Mouse (Mus musculus): ENCODE results near the gene Zfp541. TPM values are rescaled to one million over a fixed set of nuclear protein-coding genes. Genes with fewer than 3 reads are reported as not detected.

Gene Zfp541
- total RNA-seq, 2 experiments from 2014 or later, result not detected

DNA sequence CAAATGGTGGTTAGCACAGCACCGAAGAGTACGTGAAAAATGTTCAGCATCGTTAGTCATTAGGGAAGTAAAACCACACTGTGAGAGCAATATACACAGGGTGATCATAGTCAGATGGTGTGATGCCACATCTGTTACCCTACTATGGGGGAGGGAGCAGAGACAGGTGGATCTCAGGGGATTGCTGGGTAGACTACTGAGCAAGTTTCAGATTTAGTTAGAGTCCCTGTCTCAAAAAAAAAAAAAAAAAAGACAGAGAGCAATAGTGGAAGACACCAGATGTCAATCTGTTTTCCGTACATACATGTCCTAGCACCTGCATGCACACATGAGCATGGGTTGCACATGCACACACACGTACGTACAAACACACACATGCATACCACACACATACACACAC is 5.9 kb upstream of the Zfp541 start:
- no peak for TF ChIP-seq CTCF (IDR thresholded peaks at IDR 0.05)
- no peak overlapping the region for H3K4me3 ChIP-seq
- H3K27ac ChIP-seq, result no peak overlapping the region
- DNase-seq, result no peak
- intact Hi-C loops (cut with DNase I), result loop anchor here (1.0 kb wide), 1 partner anchor 98 kb away; no protein-coding TSS in a partner anchor

DNA sequence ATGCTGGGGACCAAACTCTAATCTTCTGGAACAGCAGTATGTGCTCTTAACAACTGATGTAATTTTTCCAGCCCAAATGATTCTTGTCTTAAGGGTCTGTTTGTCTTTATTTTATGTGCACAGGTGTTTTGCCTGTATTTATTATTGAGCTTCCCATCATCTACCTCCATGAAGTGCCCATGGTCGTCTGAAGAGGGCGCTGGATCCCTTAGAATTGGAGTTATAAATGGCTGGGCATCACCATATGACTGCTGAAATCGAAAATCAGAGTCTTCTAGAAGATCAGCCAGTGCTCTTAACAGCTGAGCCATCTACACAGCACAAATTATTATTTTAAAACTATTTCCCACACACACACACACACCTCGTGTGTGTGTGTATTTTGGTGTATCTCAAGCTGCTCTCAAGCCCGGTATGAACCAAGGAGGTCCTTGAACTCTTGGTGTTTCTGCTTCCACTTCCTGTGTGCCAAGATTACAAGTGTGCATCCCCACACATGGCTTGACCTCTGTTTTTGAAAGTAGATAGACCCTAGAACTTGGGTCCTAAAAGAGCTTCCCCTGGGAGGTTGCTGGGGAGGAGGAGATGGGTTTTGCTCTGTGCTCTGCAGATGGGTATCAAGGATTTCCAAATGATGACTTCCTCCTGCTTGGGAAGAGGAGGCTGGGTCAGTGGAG is 5.0 kb upstream of the Zfp541 start:
- DNase-seq, result no peak
- peak; percentile 62 for TF ChIP-seq CTCF (IDR thresholded peaks at IDR 0.05)
- Histone ChIP-seq H3K27ac (no peak overlapping the region), H3K4me3 (no peak overlapping the region)
- intact Hi-C loops (cut with DNase I), result no loop called here

DNA sequence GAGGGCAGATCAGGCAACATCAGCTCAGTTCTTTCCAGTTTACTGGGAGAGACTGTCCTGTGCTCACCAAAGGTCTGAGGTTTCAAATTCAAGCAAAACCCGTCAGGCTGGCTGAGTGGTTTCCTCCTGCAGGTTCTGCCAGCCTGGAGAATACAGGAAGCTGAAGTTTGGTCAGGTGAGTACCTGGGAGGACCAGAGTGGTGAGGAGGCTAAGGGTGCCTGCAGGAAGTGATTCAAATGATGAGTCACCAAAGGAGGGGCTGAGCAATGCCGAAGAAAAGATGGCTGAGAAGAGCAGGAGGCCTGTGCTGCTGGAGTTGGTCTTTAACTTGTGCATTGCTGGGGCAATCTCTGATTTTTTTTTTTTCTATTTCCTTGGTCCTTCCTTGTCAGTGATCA is 4.5 kb upstream of the Zfp541 start:
- no peak overlapping the region for H3K27ac ChIP-seq
- DNase-seq, result no peak
- no peak overlapping the region for H3K4me3 ChIP-seq
- no peak for TF ChIP-seq CTCF (IDR thresholded peaks at IDR 0.05)
- intact Hi-C loops (cut with DNase I), result no loop called here

DNA sequence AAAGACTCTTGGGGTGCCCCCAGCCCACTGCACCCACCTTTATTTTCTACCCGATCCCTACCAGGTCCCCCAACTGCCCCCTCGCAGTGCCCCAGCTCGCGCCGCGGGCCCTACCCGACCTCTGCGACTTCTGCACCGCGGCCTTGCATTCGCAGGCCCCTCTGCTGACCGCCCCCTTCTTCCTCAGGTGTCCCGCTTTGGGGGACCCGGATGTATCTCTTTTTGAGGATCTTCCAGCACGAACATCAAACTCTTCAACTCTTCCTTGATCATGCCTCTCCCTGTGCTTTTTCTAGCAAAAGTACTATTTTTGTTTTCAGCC is 446 bp downstream of the Zfp541 start:
- Histone ChIP-seq H3K4me3 (no peak overlapping the region), H3K27ac (no peak overlapping the region)
- DNase-seq, result no peak
- TF ChIP-seq CTCF (IDR thresholded peaks at IDR 0.05), result no peak
- intact Hi-C loops (cut with DNase I), result no loop called here

DNA sequence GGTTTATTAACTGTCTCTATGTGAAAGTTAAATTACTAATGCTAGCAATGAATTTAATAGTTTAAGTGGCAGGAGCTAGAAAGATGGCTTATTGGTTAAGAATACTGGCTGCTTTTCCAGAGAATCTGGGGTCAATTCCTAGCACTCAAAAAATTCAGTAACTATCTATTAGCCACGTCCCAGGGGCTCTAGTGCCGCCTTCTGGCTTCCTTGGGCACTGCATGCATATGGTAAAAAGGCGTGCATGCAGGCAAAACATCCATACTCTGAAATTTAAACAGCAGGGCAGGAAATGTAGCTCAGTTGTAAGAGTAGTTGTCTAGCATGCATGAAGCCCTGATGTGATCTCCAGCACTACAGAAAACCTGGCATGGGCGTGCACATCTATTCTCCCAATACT is 1.9 kb downstream of the Zfp541 start:
- Histone ChIP-seq H3K27ac (no peak overlapping the region), H3K4me3 (no peak overlapping the region)
- no peak for DNase-seq
- TF ChIP-seq CTCF (IDR thresholded peaks at IDR 0.05), result peak; percentile 46
- intact Hi-C loops (cut with DNase I), result no loop called here

DNA sequence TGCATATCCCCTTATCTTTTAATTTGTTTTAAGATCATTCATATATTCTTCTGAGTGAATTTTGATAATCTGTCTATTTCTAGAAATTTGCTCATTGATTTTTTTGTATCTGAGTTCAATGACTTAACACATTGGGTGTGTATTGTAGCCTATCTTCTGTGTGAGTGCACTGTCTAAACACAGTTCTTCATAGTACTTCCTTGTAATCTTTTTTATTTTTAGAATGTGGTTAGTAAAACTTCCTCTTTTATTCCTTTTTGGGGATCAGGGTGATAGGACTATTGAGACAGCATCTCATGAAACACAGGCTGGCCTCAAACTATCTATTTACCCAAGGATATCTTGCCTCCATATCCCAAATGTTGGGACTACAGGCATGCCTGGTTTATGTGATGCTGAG is 9.2 kb downstream of the Zfp541 start:
- Histone ChIP-seq H3K4me3 (no peak overlapping the region), H3K27ac (no peak overlapping the region)
- intact Hi-C loops (cut with DNase I), result no loop called here
- DNase-seq, result no peak
- no peak for TF ChIP-seq CTCF (IDR thresholded peaks at IDR 0.05)

DNA sequence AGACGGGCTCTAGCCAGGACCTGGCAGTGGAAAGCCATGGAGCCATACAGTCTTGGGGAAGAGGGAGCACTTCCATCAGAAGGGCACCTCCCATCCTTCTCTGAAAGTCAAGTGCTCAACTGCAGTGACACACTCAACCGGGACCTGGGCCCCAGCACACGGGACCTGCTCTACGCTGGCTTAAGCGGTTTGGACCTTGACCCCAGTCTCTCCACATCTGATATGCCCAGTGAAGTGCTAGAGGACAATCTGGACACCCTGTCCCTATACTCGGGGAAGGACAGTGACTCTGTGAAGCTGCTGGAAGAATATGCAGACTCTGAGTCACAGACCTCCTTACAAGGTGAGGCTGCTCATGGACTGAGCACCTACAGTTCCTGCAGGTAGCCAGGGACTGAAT is 10.3 kb downstream of the Zfp541 start:
- intact Hi-C loops (cut with DNase I), result no loop called here
- Histone ChIP-seq H3K27ac (no peak overlapping the region), H3K4me3 (no peak overlapping the region)
- no peak for TF ChIP-seq CTCF (IDR thresholded peaks at IDR 0.05)
- DNase-seq, result no peak

DNA sequence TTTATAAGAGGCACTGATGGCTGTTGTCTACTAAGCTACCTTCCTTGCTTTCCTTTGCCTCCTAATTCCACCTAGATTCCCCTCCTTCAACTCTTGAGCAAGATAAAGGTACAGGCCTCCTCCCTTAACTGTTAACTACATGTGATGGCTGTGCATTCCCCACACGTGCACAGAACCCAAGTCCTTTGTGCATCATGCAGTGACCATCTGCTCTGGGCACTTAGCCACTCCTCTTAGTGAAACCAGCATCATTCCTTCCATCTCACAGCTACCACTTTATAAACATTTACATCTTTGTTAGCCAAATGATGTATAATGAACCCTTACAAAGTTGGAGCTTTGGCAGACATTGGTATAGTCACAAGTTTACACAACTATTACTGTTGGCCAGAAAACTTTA is 18.3 kb downstream of the Zfp541 start:
- Histone ChIP-seq H3K4me3 (no peak overlapping the region), H3K27ac (no peak overlapping the region)
- intact Hi-C loops (cut with DNase I), result loop anchor here (5.0 kb wide), 1 partner anchor 77 kb away; no protein-coding TSS in a partner anchor
- TF ChIP-seq CTCF (IDR thresholded peaks at IDR 0.05), result no peak
- no peak for DNase-seq

DNA sequence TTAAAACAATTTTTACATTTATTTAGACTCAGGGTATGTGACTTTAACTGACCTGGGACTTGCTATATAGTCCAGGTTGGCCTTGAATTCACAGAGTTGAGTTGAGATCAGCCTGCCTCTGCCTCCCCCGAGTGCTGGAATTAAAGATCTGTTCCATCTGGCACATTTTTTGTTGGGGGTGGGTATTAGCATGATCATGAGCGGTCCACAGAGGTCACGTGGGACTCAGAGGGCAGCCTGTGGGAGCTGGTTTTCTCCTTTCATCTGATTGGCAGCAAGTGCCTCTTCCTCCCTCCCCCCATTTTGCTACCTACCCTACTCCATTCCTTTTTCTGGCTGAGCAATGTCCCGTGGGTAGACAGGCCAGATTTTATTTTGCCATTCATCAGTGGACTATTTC is 19.0 kb downstream of the Zfp541 start:
- intact Hi-C loops (cut with DNase I), result no loop called here
- TF ChIP-seq CTCF (IDR thresholded peaks at IDR 0.05), result no peak
- Histone ChIP-seq H3K27ac (no peak overlapping the region), H3K4me3 (no peak overlapping the region)
- DNase-seq, result no peak

DNA sequence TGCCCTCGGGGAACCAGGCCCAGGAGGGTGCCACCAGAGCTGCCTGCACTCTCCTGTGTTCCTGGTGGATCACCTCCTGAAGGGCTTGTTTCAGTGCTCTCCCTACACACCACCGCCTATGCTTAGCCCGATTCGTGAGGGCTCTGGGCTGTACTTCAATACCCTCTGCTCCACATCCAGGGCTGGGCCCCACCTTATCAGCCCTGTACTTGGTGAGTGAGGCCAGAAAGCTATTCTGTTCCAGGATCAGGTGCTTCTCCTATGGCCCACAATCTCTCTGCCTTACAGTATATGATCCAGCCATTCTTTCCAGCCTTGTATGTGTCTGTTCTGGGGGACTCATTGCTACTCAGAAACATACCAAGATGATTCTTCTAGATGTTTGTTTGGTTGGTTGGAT is 21.7 kb downstream of the Zfp541 start:
- Histone ChIP-seq H3K4me3 (no peak overlapping the region), H3K27ac (no peak overlapping the region)
- TF ChIP-seq CTCF (IDR thresholded peaks at IDR 0.05), result no peak
- no peak for DNase-seq
- intact Hi-C loops (cut with DNase I), result no loop called here

DNA sequence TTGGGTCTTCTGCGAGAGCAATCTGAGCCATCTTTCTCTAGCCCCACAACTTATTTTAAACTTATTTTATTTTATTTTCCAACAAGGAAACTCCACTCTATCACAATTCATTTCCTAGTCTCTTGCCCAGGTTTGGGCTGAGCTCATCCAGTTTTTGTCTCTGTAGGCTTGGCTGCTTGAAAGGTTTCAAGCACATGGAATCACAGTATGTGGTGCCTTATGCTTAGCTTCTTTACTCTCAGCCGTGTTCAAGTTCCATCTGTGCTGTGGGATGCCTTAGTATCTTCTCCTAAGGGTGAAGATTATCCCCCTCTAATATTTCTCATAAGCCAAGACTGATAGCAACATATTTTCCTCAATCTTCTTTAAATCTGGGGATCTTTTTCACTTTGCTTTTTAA is 26.0 kb downstream of the Zfp541 start:
- intact Hi-C loops (cut with DNase I), result no loop called here
- no peak for DNase-seq
- TF ChIP-seq CTCF (IDR thresholded peaks at IDR 0.05), result no peak
- no peak overlapping the region for H3K27ac ChIP-seq
- no peak overlapping the region for H3K4me3 ChIP-seq

DNA sequence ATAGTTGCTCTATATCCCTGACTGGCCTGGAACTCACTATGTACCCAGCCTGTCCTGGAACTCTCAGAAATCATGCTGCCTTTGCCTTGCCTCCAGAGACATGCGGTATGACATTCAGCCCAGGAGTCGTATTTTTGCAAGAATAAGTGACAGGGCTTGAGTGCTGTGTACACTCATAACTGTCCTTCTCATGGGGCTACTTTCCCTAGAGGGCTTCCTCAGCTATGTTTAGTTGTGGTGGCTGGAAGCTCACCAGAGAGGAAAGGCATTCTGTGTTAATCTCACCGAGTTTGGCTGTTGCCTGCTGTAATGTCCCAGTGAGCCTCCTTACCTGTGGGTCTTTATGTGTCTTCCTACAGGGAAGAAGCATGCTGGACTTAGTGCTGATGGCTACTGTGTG is 33.0 kb downstream of the Zfp541 start:
- H3K4me3 ChIP-seq, result no peak overlapping the region
- no peak overlapping the region for H3K27ac ChIP-seq
- intact Hi-C loops (cut with DNase I), result no loop called here
- no peak for TF ChIP-seq CTCF (IDR thresholded peaks at IDR 0.05)
- DNase-seq, result no peak

DNA sequence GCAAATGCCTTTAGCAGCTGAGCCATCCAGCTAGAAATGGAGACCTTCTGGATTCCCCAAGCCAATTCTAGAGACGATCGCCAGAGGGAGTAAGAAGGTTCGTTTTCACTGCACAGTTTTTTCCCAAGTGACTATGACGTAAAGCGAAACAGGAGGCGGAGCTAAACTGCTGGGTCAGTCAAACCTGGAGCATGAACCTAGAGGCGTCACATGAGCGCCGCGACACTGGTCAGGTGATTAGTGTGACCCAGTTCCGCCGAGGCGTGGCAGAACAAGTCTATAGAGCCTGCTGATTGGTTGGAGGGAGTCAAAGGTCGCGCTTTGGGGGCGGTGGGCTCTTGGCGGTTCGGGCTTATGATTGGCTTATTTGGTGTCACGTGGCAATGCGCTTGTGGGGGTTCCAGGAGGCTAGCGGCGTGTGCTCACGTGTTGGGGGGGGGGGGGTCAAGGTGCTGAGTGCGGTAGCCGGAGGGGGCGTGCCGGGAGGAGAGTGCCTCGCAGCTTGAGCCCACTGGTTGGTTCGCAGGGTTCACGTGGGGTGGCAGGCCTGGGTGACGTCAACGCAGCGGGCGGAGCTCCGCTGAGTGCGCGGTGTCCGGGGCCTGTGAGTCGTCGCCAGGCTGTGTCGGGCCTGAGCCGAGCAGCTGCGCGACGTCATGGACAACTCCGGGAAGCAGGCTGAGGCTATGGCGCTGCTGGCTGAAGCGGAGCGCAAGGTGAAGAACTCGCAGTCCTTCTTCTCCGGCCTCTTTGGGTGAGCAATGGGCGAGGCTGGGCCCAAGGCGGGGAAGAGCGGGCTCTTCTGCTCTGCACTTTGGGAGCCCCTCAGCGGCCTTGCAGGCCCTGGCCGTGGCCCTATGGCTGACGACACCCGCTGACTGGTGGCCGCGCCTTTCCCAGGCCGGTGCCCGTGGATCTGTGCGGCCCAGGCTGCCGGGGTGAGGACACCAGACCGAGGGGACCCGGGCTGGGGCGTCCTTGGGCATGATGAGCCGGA is 36.7 kb downstream of the Zfp541 start, which contains the start of gene Napa:
Gene Napa, plus strand, starts transcription at position 438 of the 997 bp plus-strand sequence.
- peak within 1 kb of the TSS; percentile 88 for H3K4me3 ChIP-seq
- peak; percentile 100 for DNase-seq
- peak within 1 kb of the TSS; percentile 95 for H3K27ac ChIP-seq
- peak; percentile 84 for TF ChIP-seq CTCF (IDR thresholded peaks at IDR 0.05)
- intact Hi-C loops (cut with DNase I), result loop anchor here (1.0 to 2.0 kb wide), 3 partner anchors 20 to 55 kb away; partner anchors contain the start of gene Kptn
